Mouse (Mus musculus) 3134 (cell line): ENCODE data around the gene Gm48551.
A peak's percentile ranks its signal among the peaks of the same experiment; 100 is the strongest.

Experiments
- DNase-seq: peaks from one replicate; pipeline ENCODE4 v3.0.0-alpha.2; 2011; ENCODE audit warnings: low spot score; ENCODE audit not compliant: insufficient read length; ENCODE audit errors: extremely low read depth

The Gm48551 gene

DNA sequence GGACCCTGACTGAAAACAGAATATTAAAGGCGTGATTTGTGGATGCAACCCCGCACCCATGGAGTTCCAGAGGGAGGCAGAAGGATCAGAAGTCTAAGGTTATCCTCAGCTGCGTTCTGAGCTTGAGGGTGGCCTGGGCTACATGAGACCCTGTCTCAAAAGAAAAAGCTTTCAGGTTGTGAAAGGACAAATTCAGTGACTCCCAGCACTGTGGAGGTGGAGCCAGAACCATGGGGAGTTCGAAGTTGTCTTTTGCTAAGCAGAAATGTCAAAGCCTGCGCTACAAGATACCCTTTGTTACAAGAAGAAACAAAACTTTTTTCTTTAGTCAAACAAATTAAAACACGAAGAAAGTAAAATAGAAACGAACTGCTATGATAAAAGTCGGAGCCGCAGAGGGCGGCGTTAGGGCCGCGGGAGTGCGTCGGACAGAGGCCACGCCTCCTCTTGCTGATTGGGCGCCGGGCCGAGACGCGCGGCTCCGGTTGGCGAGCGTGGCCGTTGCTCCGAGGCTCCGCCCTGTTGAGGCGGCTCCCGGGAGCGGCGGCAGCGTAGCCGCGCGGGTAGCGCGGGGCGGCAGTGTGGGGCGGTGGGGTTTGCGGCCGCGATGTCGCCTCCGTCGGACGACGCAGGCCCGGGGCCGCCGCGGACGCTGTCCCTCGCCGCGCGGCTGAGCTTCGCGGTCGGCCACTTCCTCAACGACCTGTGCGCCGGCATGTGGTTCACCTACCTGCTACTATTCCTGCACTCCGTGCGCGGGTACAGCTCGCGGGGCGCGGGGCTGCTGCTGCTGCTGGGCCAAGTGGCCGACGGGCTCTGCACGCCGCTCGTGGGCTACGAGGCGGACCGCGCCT is 27.0 kb upstream of the Gm48551 start, which contains the start of gene Mfsd12:
Gene Mfsd12 (plus strand): TSS at position 501 of the 854 bp plus-strand sequence.
- DNase-seq = peak; percentile 87

DNA sequence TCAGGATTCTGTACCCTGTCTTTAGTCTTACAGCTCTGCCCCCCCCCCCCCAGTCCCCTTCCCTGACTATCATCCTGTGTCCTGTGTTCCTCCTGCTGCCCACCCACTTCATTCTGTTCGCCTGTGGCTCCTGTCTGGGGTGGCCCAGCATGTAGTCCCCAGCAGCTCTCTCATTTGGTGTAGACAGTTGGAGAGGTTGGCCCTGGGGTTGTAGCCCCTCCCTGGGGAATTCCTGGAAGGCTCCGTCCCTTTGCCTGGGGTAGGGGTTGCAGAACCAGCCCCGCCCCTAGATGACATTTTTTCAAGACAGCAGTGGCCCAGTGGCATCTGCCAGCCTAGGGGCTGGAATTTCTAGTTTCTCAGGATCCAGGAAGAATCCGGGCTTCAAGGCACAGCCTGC is 26.1 kb upstream of the Gm48551 start:
- DNase-seq = no peak

DNA sequence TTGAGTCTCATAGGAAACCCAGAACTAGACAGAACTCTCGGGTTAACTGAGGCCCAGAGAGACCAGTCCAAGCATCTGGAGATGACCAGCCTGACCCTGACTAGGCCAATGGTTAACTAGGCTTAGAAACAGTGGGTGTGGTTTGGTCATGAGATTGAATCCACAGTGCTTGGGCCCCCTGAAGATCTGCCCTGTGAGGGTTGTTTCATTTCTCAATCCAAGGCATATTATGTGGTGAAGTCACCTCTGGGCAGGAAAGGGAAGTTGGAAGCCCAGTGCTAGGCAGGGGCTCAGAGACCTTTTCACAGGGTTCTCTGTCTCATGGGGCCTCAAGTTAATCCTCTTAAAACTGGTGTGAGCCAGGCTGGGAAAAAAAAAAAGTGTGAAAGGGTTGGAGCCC is 25.4 kb upstream of the Gm48551 start:
- DNase-seq = no peak

DNA sequence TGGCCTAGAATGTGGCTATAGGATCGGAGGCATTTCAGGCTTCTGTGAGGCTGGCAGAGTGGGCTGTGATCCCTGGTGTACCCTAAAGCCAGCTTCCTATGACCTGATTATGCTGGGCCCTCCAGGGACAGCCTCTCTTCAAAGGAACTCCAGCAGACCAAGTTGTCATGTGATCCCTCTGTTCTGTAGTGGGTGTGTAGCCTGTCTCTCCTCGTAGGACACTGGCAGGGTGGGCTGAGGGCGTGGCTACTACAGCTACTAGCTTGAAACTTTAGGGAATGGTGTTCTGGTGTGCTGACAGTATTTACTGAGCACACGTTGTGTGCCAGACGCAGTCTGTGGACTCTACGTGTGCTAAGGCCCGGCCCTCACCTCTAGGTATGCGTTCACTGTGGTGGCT is 23.5 kb upstream of the Gm48551 start:
- DNase-seq = no peak

DNA sequence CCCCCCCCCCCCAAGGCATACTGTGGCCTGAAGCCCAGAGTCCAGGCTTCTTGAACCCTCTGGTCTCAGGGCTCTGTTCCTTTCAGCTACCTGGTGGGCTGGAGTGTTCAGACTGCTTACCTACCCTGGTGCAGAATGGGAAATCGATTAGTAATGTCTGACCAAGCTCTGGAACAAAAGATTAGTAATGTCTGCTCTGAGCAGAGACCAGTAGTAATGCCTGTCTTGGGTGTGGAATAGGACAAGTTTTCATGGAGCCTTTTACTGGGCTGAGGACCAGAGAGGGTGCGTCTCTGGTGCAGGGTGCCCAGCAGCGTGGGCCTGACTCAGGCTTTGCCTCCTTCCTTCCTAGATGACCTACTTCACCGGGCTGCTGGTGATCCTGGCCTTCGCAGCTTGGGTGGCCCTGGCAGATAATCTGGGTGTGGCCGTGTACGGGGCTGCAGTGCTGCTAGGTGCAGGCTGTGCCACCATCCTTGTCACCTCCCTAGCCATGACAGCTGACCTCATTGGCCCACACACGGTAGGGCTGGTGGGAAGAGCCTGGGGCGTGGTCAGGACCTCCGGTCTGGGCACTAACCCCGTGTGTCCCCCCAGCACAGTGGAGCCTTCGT is 21.8 kb upstream of the Gm48551 start:
- DNase-seq = no peak

DNA sequence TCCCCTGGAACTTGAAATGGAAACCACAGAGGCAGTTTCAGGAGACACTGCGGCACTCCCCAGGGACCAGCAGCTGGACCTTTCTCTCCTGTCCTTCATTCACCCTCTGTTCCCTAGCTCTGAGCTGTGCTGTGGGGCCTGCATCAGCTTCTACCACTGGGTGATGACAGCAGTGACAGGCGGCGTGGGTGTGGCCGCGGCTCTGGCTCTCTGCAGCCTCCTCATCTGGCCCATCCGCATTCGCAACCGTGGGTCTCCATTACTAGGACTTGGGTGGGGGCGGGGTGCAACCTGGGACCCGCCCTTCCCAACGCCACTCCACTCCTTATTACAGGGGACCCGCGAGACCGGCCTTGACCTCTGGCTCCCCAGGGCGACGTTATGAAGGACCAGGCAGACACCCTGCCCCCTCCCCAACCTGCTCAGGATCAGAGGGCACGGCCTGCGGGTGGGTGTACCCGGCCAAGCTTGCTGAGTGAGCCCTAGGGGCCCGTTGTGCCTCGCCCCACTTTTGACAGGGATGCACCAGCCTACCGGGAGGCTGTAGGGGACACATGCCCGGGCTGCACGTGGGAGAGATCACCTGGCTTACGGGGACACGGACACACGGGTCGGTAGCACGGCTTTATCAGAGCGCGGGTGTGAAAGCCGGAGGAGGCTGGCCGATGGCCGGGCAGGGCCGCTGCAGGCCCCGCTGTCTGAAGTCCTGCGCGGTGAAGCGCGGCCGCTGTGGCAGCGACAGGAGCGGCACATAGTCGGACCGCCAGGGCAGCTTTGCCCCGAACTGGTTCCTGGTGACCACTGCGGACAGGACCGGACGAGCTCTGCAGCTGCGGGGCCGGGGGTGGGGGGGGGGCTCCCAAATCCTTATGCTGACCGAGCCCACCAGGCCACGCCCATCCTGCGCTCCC is 20.6 kb upstream of the Gm48551 start:
- DNase-seq = no peak

DNA sequence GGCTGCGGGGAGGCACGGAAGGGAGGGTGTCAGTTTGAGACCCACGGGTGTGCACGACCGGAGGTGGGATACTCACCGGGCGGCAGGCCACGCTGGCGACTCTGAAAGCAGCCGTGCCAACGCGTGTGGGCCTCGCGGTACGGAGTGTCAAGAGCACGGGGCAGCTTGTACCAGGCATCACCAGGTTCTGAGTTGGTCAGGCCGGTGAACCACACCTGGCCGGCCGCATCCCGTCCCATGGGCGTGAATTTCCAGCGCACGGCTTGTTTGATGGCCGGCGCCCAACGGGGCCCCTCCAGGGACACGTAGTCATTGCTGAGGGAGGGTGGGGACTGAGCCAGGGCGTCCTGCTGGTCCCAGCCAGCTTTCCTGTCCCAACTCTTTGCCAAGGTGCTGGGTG is 19.6 kb upstream of the Gm48551 start:
- DNase-seq = peak; percentile 61

DNA sequence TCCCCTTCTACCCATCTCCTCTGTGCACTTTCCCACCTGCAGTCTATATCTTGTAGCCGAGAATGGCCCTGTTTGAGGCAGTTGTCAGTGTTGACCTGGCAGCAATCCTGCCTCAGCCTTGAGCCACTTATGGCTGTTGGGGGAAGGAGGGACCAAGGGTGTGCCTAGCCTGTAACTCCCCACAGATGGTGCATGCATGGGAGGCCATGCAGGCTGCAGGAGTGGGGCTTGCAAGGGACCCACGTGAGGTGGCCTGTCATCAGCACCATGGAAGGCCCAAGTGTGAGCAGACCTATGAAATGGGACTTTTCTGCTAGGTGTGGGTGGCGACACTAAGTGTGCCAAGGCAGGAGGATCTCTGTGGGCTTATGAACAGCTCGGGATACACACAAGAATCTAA is 19.2 kb upstream of the Gm48551 start:
- DNase-seq = no peak

DNA sequence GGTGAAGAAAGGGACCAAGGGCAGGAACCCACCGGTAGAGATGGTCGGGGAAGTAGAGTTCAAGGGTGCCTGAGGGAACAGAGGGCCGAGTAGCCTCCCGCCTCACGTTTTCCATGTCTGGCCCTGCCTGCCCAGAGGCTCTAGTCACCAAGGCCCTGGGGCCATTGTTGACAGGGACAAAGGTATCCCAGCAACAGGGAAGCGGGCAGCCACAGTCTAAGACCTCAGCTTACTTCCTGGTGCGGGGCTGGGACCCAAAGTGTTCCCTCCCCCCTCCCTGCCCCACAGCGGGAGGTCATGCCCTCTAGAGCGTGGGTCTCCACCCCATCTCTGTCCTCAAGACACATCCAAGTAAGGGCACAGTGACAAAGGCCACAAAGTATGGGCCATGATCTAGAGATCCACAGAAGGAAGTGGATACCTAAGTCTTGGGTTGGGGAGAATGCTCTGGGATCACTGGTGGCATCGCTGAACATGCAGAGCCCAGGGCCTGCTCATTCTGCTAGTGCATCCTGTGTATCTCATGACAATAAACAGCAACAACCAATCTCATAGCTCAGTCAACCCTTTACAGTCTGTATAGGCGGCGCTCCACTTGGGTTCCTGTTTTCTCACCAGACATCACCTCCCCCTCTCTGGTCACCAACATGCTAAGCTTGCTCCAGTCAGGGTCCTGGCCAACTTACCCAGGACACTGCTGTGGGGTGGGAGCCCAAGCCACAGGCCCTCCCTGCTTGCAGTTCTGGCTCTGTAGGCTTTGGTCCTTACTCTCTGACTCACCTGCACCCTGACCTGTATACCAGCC is 18.4 kb upstream of the Gm48551 start, which contains the start of gene 4930404N11Rik:
Gene 4930404N11Rik (minus strand): TSS at position 145 of the 805 bp plus-strand sequence.
- DNase-seq = peak; percentile 57

DNA sequence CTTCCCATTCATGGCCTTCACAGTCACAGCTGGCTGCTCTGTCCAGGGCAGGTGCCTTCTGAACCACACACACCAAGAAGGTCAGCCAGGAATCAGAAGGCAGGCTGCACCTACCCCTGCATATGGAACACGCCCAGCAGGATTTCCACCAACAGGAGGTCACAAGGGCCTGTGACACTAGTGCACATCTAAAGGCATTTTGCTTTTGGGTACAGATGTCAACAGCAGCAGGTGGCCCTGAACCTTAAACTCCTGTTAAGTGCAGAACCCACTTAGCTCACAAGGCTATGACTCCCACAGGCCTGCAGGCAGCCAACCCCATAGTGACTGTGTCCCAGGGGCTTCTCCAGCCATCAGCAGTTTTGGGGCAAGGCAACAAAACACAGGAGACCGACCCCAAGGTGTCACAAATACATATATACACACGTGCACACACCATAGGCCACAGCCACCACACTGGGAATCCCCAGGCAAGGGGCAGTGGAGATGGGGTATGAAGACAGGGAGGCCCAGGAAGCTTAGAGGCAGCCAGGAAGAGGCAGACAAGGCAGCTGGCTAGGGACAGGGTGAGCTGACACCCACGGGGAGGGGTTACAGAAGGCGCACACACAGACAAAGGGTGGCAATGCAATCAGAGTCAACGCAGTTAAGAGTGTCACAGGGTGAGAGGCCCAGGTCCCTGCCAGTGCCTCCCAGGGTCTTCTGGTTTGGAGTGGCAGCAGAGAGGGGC is 17.6 kb upstream of the Gm48551 start:
- no peak for DNase-seq

DNA sequence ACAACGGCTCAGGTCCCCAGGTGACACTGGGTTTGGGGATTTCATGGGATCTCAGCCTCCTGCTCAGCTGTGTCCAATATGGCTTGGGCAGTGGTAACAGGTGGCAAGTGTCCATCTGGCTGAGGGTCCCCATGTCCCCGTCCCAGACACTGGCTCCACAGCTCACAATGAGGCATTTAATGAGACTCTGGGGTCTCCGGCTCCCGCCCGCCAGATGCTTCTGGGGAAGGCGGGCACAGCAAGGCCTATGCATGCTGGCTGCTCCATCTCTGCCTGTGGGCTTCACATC is 17.1 kb upstream of the Gm48551 start:
- DNase-seq = no peak

DNA sequence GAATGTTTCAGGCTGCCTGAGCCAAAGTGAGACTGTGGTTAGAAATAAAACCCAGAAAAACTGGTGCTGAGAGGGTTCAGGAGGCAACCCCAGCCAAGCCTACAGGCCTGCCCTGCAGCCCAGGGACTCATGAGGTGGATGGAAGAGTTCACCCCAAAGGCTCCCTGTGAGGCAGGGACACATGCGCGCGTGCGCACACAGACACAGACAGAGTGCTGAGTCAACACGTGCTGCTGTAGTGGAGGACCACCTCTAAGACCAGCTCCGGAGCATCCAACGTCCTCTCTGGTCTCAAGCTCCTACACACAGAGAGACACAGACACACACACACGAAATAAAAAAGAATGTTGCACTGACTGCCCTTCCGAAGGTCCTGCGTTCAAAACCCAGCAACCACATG is 8.9 kb upstream of the Gm48551 start:
- no peak for DNase-seq

DNA sequence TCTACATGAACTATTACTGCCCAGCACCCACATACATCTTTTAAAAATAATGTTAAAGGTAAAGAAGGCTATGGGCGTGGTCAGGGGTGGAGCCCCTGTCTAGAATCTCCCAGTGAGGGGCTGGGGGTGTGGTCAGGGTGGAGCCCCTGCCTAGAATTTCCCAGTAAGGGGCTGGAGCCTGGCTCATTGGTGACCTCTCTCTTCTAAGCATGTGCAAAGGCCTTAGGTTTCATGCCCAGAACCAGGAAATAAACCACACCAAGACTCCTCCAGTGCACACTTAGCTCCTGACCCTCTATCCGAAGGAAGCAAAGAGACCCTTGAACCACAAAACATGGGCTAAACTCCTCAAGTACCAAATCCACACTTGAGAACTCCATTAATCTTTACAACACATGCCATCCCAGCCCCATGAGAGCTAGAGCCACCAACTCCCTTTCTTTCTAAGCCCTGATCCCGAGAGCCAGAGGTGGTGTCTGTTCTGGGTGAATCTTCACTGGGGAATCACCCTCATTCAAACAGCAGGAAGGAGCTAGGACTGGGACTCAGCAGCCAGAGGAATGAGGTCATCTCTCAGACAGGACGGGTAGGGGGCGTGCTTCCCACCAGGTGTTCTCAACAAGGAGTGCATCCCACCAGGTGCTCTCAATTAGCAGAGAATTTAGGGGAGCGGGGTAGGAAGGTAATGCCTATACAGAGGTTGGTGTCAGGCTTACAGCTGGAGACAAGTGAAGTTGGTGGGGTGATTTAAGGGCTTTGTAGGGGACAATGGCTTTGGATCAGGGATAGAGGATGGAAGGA is 7.5 kb upstream of the Gm48551 start:
- no peak for DNase-seq

DNA sequence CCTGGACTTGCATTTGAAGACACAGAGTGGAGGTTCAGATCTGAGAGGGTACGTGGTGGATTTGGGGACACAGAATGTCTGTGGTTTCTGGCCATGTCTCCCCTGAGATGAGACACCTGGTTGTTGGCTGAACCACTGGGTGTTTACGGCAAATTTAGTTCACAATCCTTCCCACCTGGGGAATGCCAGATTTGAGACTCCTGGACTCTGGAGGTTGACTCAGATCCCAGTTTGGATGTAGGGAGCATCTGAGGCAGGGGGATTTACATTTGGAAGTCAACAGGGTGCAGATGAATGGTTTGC is 7.0 kb upstream of the Gm48551 start:
- no peak for DNase-seq

DNA sequence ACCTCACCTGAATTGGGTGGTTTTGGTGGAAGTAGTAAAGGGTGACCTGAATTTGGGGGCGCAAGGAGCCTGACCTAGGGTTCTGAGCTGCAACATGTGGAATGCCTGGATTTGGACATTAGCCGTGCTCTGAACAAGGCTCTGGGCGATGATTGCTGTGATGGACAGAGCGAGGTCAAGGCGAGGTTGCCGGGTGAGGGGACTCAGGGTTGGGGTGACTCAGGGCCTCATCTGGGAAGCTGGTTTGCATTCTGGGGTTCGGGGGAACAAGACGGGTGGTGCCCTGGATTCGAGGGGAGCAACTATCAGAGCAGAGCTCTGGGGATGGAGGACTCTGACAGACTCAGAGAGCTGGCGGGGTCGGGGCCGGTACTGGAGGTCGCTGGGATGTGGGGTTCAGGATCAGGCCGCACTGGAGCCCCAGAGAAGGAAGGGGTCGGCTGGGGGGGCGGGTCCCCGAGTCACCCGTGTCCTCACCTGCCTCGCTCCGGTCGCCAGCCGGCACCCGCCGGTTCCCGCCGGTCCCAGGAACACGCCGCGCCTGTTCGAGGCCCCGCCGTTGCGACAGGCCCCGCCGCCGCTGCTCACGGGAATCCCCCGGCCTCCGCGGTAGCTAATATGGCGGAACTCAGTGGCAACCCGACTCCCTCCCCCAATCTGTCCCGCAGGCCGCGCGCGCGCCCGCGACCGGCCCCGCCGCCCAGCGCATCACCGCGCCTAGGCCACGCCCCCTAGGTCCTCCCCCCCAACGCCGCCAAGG is 6.3 kb upstream of the Gm48551 start, which contains the start of gene Fzr1:
Gene Fzr1 (minus strand): TSS at position 724 of the 760 bp plus-strand sequence.
- DNase-seq = no peak

DNA sequence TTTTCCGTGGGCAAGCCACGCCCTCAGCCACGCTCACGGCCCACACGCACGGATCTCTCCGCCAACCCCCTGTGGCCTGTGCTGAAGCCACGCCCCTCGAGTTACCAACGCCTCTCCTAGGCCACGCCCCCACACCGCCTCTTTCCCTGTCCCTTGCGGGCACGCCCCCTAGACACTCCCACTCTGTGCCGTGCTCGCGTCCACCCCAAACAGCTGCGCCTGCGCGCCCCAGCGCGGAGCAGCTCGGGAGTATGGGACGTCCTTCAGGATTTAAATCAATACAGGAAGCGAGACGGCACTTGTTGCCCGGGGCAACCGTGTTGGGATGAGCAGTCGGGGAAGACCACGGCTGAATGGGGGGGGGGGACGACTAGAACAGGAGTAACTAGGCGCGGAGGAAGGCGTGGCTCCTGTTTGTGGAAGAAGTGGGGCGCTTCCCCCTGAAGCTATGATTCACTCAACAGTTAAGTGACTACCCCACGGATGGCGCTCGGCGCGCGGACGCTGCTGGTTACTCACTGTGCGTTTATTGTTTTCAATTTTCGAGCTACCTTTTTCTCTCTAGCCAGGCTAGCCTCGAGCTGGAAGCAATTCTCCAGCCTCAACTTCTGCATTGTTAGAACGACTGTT is 5.6 kb upstream of the Gm48551 start:
- peak; percentile 100 for DNase-seq

DNA sequence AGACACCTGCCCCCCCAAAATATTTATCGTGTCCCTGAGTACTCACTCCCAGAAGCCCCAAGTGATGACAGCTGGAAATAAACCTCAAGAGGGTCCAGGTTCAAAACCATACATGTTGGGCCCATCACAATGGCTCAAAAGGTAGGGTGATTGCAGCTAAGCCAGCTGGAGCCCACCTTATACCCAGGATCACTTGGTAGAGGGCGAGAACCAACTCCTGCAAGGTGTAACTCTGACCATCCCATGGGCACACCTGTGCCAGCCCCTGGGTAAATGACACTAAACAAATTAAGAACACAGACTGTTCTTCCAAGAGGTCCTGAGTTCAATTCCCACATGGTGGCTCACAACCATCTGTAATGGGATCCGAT is 5.1 kb upstream of the Gm48551 start:
- DNase-seq = no peak

DNA sequence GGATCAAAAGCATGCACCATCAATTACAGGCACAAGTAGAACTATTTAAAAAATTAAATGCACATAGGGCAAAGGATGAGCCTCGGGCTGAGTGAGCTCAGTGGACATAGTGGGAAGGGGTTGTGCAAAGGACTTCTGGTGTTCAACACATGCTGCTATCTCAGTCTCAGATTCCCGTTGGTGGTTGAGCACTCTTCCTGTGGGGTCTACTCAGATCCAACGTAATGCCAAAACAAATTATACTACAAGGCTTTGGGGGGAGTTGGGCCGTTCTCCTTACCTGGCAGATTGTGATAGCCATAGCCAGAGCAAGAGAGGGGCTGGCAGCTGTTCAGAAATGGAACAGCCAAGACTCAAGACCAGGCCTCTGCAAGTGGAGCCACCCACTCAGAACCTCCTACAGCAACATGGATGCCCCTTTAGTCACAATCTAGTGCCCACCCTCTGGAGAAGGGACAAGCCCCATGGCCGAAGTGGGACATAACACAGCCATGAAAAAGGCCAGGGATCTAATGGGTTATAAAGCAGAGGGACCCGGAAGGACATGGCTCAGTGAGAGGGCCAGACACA is 4.4 kb upstream of the Gm48551 start:
- DNase-seq = no peak
